Mouse (Mus musculus) embryonic facial prominence, embryonic 12.5 days (tissue): ENCODE data around the gene Gm45837. TPM values are rescaled to one million over a fixed set of nuclear protein-coding genes. Genes with fewer than 3 reads are reported as not detected.
A peak's percentile ranks its signal among the peaks of the same experiment; 100 is the strongest.

Source experiments
- ATAC-seq: fragments of 200-750 bp; cut with Nextera tagmentation; 2 replicates; pipeline ENCODE4 v1.8.0; 2017; ENCODE audit not compliant: insufficient number of reproducible peaks, insufficient read depth, low FRiP score, low TSS enrichment
- H3K27ac ChIP-seq: fragments of 300-500 bp; sonication (generic); 2 replicates; pipeline ENCODE4 v1.5.1; 2016; ENCODE audit warnings: mild to moderate bottlenecking
- H3K27me3 ChIP-seq: fragments of 300-500 bp; sonication (generic); 2 replicates; pipeline ENCODE4 v1.6.1; 2016; ENCODE audit warnings: mild to moderate bottlenecking, moderate library complexity
- H3K36me3 ChIP-seq: fragments of 300-500 bp; sonication (generic); 2 replicates; pipeline ENCODE4 v1.6.1; 2016; ENCODE audit warnings: mild to moderate bottlenecking
- H3K4me1 ChIP-seq: fragments of 300-500 bp; sonication (generic); 2 replicates; pipeline ENCODE4 v1.6.1; 2016
- H3K4me2 ChIP-seq: fragments of 300-500 bp; sonication (generic); replicated peaks from 2 replicates; pipeline ENCODE4 v1.6.1; 2016; ENCODE audit warnings: mild to moderate bottlenecking, moderate library complexity
- H3K4me3 ChIP-seq: fragments of 300-500 bp; sonication (generic); 2 replicates; pipeline ENCODE4 v1.5.1; 2016; ENCODE audit warnings: mild to moderate bottlenecking
- H3K9ac ChIP-seq: fragments of 300-500 bp; sonication (generic); 2 replicates; pipeline ENCODE4 v1.6.1; 2016; ENCODE audit warnings: mild to moderate bottlenecking, moderate library complexity
- H3K9me3 ChIP-seq: fragments of 300-500 bp; sonication (generic); 2 replicates; pipeline ENCODE4 v1.6.1; 2016; ENCODE audit warnings: mild to moderate bottlenecking, moderate library complexity
- WGBS: fragments of 180-500 bp; shearing (Covaris S2); methylation state at CpG from one replicate; pipeline ENCODE4 v1.1.7; 2016; 5-methylcytosine and 5-hydroxymethylcytosine counted together
- polyA plus RNA-seq: library from polyadenylated mRNA; unstranded; fragments of >200 nt; fragmentation: Nextera tagmentation; extraction: Ambion mirVana; gene quantifications from 2 replicates; pipeline ENCODE4 v1.2.1, GENCODE M21; 2016

The Gm45837 gene
- not detected in 2 replicates for polyA plus RNA-seq

DNA sequence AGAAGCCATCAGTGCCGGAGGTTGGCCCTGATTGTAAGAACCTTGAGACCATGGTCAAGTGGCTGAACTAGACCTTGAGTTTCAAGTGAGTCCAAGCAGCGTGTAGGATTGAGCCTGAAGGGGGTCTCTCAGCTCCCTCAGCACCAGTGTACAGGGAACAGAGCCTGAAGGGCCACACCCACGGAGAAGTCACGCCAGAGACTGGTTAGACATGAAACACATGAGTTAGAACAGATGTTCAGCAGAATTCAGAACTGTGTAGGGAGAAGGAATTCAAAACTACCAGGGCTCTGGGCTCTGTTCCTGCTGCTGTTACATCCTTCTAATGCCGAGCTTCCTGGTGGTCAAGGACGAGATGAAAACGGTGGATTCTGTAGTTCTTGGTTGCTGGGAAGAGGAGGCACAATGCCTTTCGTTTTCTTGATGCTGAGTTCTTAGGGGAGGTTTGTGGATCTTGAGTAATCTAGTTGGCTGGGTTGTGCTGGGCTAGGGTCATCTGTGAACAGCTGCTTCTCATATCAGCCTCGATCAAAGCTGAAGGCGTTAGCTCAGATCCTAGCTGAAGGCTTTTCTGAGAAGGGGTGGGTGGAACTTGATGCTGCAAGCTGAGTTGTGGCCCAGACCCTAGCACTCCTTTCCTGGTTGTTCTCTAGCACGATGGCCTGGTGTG lies at the start of gene Gm45837:
Gene Gm45837, plus strand, starts transcription at position 620 of the 670 bp plus-strand sequence.
- Histone ChIP-seq H3K4me3 (no peak within 1 kb of the TSS), H3K9me3 (no peaks in the 10 kb centered on the region; the same call in 1 of the 2 replicates), H3K4me2 (no peak within 1 kb of the TSS), H3K4me1 (peaks cover 10% of the 10 kb centered on the region), H3K27me3 (no peaks in the 10 kb centered on the region), H3K9ac (no peak within 1 kb of the TSS), H3K27ac (no peak within 1 kb of the TSS), H3K36me3 (peaks cover 12% of the 10 kb centered on the region)
- WGBS, result 75% methylated on average over 11 of the region's 11 CpGs
- no peak for ATAC-seq

DNA sequence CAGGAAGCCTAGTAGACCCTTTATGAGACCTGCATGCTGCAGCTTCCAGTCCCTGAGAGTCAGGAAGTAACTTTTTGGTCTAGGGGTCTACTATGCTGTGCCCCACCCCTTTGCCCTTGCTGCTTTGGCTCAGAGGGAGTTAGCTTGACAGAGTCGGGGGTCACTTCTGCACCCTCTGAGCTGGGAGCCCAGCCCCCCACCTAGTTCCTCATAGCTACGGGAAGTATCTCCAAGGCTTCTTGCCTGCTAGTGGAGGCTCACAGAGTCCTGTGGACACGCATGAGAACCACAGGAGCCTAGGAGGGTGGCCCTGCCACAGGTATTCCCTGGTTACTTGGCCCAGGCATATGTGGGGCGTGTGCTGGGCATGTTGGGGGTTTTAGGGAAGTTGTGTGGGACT lies 49.7 kb upstream of the Gm45837 start:
- no peak overlapping the region for H3K4me2 ChIP-seq
- H3K9me3 ChIP-seq, result no peaks in the 10 kb centered on the region
- no peaks in the 10 kb centered on the region for H3K27me3 ChIP-seq
- WGBS, result 84% methylated on average over 4 of the region's 4 CpGs
- H3K27ac ChIP-seq, result no peak overlapping the region
- no peak for ATAC-seq
- H3K4me3 ChIP-seq, result no peak overlapping the region
- no peak overlapping the region for H3K9ac ChIP-seq
- H3K4me1 ChIP-seq, result peaks cover 6% of the 10 kb centered on the region; the same call in 1 of the 2 replicates
- H3K36me3 ChIP-seq, result no peaks in the 10 kb centered on the region

DNA sequence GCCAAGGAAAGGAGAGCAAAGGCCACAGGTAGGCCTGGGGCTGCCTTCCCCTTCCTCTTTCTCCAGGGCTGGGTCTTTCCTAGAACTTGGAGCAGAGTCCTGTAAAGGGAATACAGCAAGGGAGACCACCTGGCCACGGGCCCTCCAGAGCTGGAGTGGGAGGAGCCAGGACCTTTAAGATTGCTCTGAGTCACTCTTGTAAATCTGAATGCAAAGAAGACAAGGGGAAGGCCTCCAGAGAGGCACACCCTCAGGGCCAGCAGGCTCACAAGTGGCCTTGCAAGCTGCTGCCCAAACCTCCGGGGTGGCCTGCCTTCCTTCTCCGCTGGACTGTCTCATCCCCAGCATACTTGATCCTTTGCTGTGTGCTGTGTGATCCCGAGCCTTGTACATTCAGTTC lies 48.9 kb upstream of the Gm45837 start:
- Histone ChIP-seq H3K36me3 (no peaks in the 10 kb centered on the region), H3K27me3 (no peaks in the 10 kb centered on the region), H3K4me1 (0 out of 2 replicates have a peak, but pooled peaks cover under 1% of the 10 kb centered on the region), H3K9ac (no peak overlapping the region), H3K4me2 (no peak overlapping the region), H3K9me3 (no peaks in the 10 kb centered on the region), H3K27ac (no peak overlapping the region), H3K4me3 (no peak overlapping the region)
- 59% methylated on average over 4 of the region's 4 CpGs for WGBS
- no peak for ATAC-seq

DNA sequence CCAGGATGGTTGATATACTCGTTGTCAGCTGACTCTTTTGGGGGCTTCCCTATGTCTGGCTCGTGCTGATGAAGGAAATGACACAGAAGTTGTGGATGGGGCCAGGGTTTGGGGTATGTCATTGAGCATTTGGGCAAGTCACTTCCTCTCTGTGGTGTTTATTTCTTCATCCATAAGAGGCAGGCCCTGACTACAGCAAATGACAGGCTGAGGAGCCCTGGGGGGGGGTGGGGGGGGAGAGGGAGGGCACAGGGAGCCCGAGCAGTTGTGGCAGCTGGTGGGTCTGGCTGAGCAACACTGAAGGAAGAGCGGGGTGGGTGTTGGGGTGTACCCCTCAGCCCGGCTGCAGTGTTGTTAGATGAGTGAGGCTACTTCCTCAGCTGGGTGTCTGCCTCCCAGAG lies 47.9 kb upstream of the Gm45837 start:
- 67% methylated on average over 5 of the region's 5 CpGs for WGBS
- no peak overlapping the region for H3K4me2 ChIP-seq
- H3K4me1 ChIP-seq, result no peaks in the 10 kb centered on the region
- H3K27ac ChIP-seq, result no peak overlapping the region
- no peaks in the 10 kb centered on the region for H3K9me3 ChIP-seq
- H3K27me3 ChIP-seq, result no peaks in the 10 kb centered on the region
- no peaks in the 10 kb centered on the region for H3K36me3 ChIP-seq
- no peak overlapping the region for H3K9ac ChIP-seq
- H3K4me3 ChIP-seq, result no peak overlapping the region
- ATAC-seq, result no peak

DNA sequence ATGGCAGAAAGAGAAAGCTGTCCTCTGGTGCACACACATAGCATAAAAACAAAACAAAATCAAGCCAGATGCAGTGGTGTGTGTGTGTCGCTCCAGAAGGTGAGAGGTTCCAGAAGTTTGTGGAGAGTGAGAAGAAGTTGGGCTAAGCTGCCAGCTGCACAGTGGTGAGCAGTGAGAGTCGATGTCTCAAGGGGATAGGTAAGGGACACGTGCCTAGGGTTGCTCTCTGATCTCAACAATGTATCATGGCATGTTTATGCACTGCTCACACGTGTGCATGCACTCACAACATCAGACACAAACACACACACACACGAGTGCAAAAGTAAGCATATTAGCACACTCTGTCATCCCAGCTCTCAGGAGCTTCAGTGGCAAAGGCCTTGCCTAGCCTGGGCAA lies 46.8 kb upstream of the Gm45837 start:
- H3K27me3 ChIP-seq, result no peaks in the 10 kb centered on the region
- no peak for ATAC-seq
- no peaks in the 10 kb centered on the region for H3K4me1 ChIP-seq
- H3K9ac ChIP-seq, result no peak overlapping the region
- H3K4me2 ChIP-seq, result no peak overlapping the region
- H3K36me3 ChIP-seq, result no peaks in the 10 kb centered on the region
- WGBS, result 72% methylated on average over 5 of the region's 5 CpGs
- no peak overlapping the region for H3K4me3 ChIP-seq
- no peak overlapping the region for H3K27ac ChIP-seq
- H3K9me3 ChIP-seq, result no peaks in the 10 kb centered on the region

DNA sequence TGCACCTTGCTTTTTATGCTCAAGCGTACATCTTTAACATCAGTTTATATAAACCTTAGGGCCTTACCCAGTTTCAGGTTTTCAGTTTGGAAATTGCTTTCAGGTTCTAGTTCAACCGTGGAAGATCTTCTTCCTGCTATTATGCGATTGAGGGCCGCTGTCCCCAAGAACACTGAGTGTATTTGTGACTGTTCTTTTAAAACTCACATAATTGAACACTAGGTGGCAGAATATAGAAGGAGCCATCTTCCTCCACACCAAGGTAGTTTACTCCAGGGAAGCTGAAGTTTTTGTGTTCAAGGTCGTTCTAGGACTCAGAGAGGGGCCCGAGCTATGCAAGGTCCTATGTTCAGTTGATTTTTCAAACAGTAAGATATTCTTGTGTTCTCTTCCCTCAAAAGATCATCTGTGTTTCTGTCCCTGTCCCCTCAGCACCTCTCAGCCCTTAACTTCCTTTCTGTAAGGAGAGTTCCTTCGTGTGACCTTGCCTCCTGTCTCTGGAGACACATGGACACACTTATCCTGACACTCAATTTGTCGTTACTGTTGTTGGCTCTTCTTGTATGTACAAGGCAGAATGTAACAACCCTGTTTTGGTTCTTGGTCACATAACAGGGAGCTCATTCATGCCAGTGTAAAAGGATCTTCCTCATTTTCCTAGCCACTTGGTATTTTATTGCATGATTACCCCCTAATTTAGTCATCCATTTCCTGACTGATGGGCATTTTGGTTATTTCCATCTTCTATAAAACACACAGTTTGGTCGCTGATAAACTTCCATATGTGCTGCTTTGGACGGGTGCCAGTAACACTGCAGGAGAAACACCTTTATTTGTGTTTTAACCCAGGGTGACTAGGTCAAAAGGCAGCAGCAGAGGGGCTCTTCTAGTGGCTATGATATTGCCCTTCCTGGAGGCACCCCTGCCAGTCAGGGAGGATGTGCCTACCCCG lies 42.5 kb upstream of the Gm45837 start:
- Histone ChIP-seq H3K9ac (no peak overlapping the region), H3K27ac (no peak overlapping the region), H3K4me2 (no peak overlapping the region), H3K27me3 (no peaks in the 10 kb centered on the region), H3K4me3 (no peak overlapping the region), H3K9me3 (no peaks in the 10 kb centered on the region), H3K4me1 (no peaks in the 10 kb centered on the region), H3K36me3 (no peaks in the 10 kb centered on the region)
- 56% methylated on average over 11 of the region's 11 CpGs for WGBS
- no peak for ATAC-seq

DNA sequence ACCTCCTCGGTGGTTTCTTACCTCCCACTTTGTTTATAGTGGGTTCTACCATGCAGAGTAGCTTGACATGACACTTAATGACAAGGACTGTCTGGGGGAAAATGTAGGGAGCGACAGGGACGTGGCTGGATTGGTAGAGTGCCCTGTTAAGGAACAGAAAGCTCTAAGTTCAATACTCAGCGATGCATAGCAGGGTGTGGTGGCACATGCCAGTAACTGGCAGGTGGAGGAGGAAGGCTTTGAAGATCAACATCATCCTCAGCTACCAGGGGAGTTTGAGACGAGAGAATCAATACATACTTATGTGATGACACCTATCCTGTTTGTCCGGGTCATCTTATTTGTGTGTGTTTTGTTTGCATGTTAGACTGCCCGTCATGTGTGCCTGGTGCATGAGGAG lies 41.0 kb upstream of the Gm45837 start:
- Histone ChIP-seq H3K27ac (no peak overlapping the region), H3K9me3 (no peaks in the 10 kb centered on the region), H3K4me2 (no peak overlapping the region), H3K27me3 (no peaks in the 10 kb centered on the region), H3K9ac (no peak overlapping the region), H3K4me3 (no peak overlapping the region), H3K36me3 (no peaks in the 10 kb centered on the region), H3K4me1 (no peaks in the 10 kb centered on the region)
- no peak for ATAC-seq
- WGBS, result 75% methylated on average over 7 of the region's 7 CpGs

DNA sequence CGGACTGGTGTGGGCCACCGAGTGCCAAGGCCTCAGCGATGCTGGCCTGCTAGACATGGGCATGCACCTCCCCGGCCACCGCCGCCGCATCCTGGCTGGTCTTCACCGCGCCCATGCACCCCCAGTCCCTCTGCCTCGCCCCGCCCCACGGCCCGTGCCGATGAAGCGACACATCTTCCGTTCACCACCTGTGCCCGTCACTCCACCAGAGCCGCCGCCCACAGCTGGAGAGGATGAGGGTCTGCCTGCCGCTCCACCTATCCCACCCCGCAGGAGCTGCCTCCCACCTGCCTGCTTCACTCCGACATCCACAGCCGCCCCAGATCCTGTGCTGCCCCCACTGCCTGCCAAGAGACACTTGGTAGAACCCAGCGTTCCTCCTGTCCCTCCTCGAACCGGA lies 37.6 kb upstream of the Gm45837 start:
- no peak overlapping the region for H3K9ac ChIP-seq
- WGBS, result 88% methylated on average over 26 of the region's 26 CpGs
- H3K9me3 ChIP-seq, result no peaks in the 10 kb centered on the region
- H3K36me3 ChIP-seq, result no peaks in the 10 kb centered on the region
- ATAC-seq, result no peak
- H3K27me3 ChIP-seq, result no peaks in the 10 kb centered on the region
- H3K4me1 ChIP-seq, result peaks cover 5% of the 10 kb centered on the region
- no peak overlapping the region for H3K4me3 ChIP-seq
- no peak overlapping the region for H3K4me2 ChIP-seq
- H3K27ac ChIP-seq, result no peak overlapping the region

DNA sequence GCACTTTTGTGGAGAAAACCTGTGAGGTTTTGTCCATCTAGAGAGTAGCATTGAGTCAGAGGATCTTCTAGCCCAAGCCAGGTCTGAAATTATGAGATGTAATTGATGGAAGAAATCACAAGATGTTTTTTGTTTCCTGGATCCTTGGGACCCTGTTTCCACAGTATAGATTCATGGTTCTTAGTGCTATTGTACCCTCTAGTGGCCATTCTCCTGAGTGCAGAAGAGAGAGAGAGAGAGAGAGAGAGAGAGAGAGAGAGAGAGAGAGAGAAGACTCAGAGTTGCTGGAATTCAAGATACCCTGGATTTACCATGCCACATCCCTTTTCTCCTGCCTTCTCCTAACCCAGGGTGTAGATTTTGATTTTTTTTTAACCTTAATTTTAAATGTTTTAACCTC lies 36.5 kb upstream of the Gm45837 start:
- Histone ChIP-seq H3K4me2 (no peak overlapping the region), H3K27ac (no peak overlapping the region), H3K9me3 (no peaks in the 10 kb centered on the region), H3K9ac (no peak overlapping the region), H3K4me3 (no peak overlapping the region), H3K27me3 (no peaks in the 10 kb centered on the region), H3K36me3 (no peaks in the 10 kb centered on the region), H3K4me1 (peaks cover 10% of the 10 kb centered on the region)
- no peak for ATAC-seq

DNA sequence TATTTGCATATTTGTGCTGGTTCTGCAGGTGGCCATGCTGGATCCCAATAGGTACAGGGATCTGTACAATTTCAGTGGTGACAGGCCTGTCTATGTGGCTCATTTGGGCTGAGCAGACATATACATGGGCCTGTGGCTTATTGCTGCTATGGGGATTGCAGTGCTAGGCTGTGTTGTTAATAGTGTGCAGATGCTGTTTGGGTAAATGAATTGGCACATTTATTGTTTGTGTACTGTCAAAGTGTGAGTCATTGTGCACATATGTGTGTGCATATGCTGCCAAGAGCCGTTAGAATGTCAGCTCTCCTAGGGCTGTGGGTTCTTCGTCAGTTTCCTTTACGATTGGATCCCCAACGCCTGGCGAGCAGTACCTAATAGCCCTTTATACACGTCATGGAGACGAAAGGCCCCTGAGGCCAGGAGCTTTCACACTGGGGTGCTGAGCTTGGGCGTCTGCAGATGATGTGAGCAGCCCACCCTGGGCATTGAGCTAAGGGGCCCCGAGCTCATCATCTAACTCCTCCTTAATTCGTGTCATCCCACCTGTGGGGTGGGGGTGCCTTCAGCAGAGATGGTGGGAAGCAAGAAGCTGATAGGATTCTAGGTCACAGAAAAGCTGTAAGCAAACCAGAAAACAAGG lies 33.9 kb upstream of the Gm45837 start:
- no peak overlapping the region for H3K27ac ChIP-seq
- WGBS, result 69% methylated on average over 10 of the region's 10 CpGs
- ATAC-seq, result no peak

DNA sequence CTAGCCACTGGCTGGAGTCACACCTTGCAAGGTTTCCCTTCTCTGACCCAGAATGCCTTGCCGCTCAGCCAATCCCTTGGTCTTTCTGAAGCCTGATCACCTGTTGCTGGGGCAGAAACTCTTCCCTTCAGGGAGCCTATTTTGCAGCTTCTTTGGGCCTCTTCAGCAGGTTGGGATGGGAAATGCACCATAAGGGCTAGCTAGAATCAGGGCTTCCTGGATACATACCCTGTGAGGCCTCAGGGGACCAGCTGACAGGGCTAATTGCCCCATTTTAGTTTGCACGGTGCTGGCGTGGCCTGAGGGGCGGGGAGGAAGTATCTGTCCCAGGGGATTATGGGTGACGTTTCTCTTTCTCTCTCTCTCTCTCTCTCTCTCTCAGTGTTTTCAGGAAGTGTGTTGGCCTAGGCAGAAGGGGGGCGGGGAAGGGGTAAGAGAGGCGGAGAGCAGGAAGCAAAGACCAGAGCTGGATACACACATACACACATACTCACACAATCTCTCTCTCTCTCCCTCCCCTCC lies 32.9 kb upstream of the Gm45837 start:
- H3K9me3 ChIP-seq, result no peaks in the 10 kb centered on the region
- no peaks in the 10 kb centered on the region for H3K36me3 ChIP-seq
- H3K27me3 ChIP-seq, result no peaks in the 10 kb centered on the region
- H3K27ac ChIP-seq, result peak overlapping the region; percentile 63; the same call in 1 of the 2 replicates
- H3K9ac ChIP-seq, result no peak overlapping the region
- WGBS, result 26% methylated on average over 7 of the region's 7 CpGs
- peak overlapping the region; percentile 41 for H3K4me2 ChIP-seq
- H3K4me3 ChIP-seq, result no peak overlapping the region
- H3K4me1 ChIP-seq, result peaks cover 15% of the 10 kb centered on the region
- peak; percentile 36; the same call in 1 of the 2 replicates for ATAC-seq

More for the DNA sequence above, 33.9 kb upstream of the Gm45837 start:
- Histone ChIP-seq H3K9me3 (no peaks in the 10 kb centered on the region), H3K36me3 (no peaks in the 10 kb centered on the region), H3K4me2 (no peak overlapping the region), H3K27me3 (no peaks in the 10 kb centered on the region), H3K4me3 (no peak overlapping the region), H3K4me1 (peaks cover 15% of the 10 kb centered on the region), H3K9ac (no peak overlapping the region)
